Mouse (Mus musculus) thymus, adult 2 months (tissue): ENCODE results near the gene Nupr1. TPM values are rescaled to one million over a fixed set of nuclear protein-coding genes. Genes with fewer than 3 reads are reported as not detected.

Experiments used
- DNase-seq: peaks from one replicate; pipeline ENCODE4 v3.0.0; 2021
- H3K27ac ChIP-seq: fragments of 200-500 bp; 2 replicates; pipeline ENCODE4 v1.5.1; 2012; ENCODE audit warnings: low read length, control low read depth; ENCODE audit not compliant: control insufficient read depth, insufficient read depth
- H3K27me3 ChIP-seq: fragments of 200-500 bp; 2 replicates; pipeline ENCODE4 v1.6.1; 2012; ENCODE audit warnings: mild to moderate bottlenecking, low read length, moderate library complexity, mixed read lengths; ENCODE audit not compliant: control insufficient read depth, insufficient read depth
- H3K36me3 ChIP-seq: fragments of 200-500 bp; 2 replicates; pipeline ENCODE4 v1.6.1; 2012; ENCODE audit warnings: mild to moderate bottlenecking, low read length, moderate library complexity; ENCODE audit not compliant: control insufficient read depth, insufficient read depth
- H3K4me1 ChIP-seq: fragments of 200-500 bp; replicated peaks from 2 replicates; pipeline ENCODE4 v1.6.1; 2012; ENCODE audit warnings: low read length; ENCODE audit not compliant: control insufficient read depth, insufficient read depth
- H3K4me3 ChIP-seq: fragments of 200-500 bp; 2 replicates; pipeline ENCODE4 v1.5.1; 2012; ENCODE audit warnings: mild to moderate bottlenecking, low read length, control low read depth, moderate library complexity; ENCODE audit not compliant: control insufficient read depth, insufficient read depth
- CTCF ChIP-seq: fragments of 200-500 bp; IDR thresholded peaks from 2 replicates; pipeline ENCODE4 v1.5.1; 2012; ENCODE audit warnings: mild to moderate bottlenecking, control low read depth, low read length, moderate library complexity, borderline replicate concordance; ENCODE audit not compliant: control insufficient read depth, poor library complexity, insufficient read depth; ENCODE audit errors: extremely low read depth
- POLR2A ChIP-seq: fragments of 200-500 bp; IDR thresholded peaks from 2 replicates; pipeline ENCODE4 v1.6.1; 2012; ENCODE audit warnings: mild to moderate bottlenecking, low read length, control low read depth, moderate library complexity; ENCODE audit not compliant: control insufficient read depth, poor library complexity, insufficient read depth; ENCODE audit errors: extremely low read depth
- WGBS: fragments of 180-500 bp; shearing (Covaris S2); methylation state at CpG from one replicate; pipeline ENCODE4 v1.1.7; 2018; 5-methylcytosine and 5-hydroxymethylcytosine counted together
- polyA plus RNA-seq: library from polyadenylated mRNA; depleted of rRNA; stranded (reverse); fragments of >200 nt; gene quantifications from 2 replicates; pipeline ENCODE4 v1.2.3, GENCODE M21; 2012; rRNA removed

The Nupr1 gene
- polyA plus RNA-seq, 1 experiment: 7.1 TPM

DNA sequence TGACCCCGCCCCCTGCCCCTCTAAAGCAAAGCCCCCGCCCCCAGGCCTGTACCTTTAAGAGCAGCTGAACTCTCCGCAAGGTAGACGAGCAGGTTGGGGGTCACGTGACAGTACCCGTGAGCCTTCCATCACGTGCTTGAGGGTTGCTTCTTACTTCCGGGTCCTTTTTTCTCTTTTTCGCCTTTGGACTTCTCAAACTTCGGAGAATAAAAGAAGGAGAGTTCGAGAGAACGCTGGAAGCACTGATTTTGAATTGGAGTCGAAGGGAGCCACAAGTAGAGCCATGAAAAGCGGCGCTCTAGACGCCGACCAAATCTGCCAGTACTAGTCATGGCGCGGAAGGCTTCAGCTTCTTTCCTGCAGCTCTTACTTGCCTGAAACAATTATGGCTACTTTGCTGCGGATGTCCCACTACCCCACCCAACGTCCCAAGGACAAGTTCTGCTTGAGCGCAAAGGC lies 47.4 kb downstream of the Nupr1 start:
- H3K27ac ChIP-seq: peak overlapping the region; percentile 79
- H3K36me3 ChIP-seq: no peaks in the 10 kb centered on the region
- H3K4me1 ChIP-seq: peaks cover 24% of the 10 kb centered on the region
- no peaks in the 10 kb centered on the region for H3K27me3 ChIP-seq
- peak overlapping the region; percentile 81 for H3K4me3 ChIP-seq
- under 1% methylated on average over 22 of the region's 22 CpGs for WGBS
- no peak for TF ChIP-seq CTCF
- TF ChIP-seq POLR2A: 0 out of 2 replicates have a peak, but pooled peaks have one; percentile 23
- peak; percentile 85 for DNase-seq

- Histone ChIP-seq H3K36me3 (no peaks in the 10 kb centered on the region), H3K4me1 (peaks cover 24% of the 10 kb centered on the region), H3K4me3 (peak overlapping the region; percentile 81), H3K27me3 (no peaks in the 10 kb centered on the region), H3K27ac (no peak overlapping the region)
- 26% methylated on average over 20 of the region's 20 CpGs for WGBS
- TF ChIP-seq POLR2A (no peak), CTCF (no peak)
- DNase-seq: peak; percentile 23
Observed at GRCm38 (mm10) chr7:126582759-126583158, 47.9 kb downstream of the Nupr1 start.

GRCm38 (mm10) chr7:126581661-126582060 lies 49.0 kb downstream of the Nupr1 start:
- no peaks in the 10 kb centered on the region for H3K36me3 ChIP-seq
- 97% methylated on average over 6 of the region's 6 CpGs for WGBS
- H3K4me3 ChIP-seq: no peak overlapping the region
- peaks cover 24% of the 10 kb centered on the region for H3K4me1 ChIP-seq
- no peak overlapping the region for H3K27ac ChIP-seq
- H3K27me3 ChIP-seq: no peaks in the 10 kb centered on the region
- TF ChIP-seq POLR2A (no peak), CTCF (no peak)
- no peak for DNase-seq

DNA sequence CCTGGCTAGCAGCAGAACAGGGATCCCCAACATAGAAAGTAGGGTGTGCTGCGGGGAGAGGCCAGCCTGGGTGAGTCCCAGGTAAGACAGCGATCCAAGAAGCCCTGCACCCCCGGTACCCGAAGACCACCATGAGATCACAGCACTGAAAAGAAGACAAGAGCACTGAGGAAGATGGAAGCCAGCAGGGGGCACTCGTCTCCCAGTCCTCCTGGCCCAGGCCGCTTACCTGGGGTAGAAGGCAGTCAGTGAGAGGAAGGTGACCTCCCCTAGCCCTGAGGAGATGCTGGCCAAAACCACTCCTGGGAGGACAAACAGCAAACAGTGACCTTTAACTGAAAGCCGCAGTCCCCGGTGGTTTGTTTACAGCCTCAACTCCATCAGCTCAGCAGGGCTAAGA lies 51.5 kb downstream of the Nupr1 start:
- H3K27ac ChIP-seq: no peak overlapping the region
- H3K36me3 ChIP-seq: no peaks in the 10 kb centered on the region
- no peak overlapping the region for H3K4me3 ChIP-seq
- no peaks in the 10 kb centered on the region for H3K27me3 ChIP-seq
- DNase-seq: peak; percentile 57
- WGBS: 77% methylated on average over 8 of the region's 8 CpGs
- H3K4me1 ChIP-seq: peaks cover 7% of the 10 kb centered on the region
- TF ChIP-seq CTCF: peak; percentile 72; the same call in 1 of the 2 replicates
- no peak for TF ChIP-seq POLR2A

DNA sequence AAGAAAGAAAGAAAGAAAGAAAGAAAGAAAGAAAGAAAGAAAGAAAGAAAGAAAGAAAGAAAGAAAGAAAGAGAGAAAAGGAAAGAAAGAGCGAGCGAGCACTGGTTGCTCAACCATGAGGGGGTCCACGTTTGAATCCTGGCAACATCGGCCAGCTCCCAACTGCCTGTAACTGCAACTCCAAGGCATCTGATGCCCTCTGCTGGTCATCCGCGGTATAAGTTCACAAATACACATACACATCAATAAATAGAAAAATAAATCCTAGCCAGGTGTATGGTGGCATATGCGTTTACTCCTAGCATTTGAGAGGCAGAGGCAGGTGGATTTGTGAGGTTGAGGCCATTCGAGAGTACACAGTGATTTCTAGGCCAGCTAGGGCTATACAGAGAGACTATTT lies 53.7 kb downstream of the Nupr1 start:
- peaks cover under 1% of the 10 kb centered on the region; the same call in 1 of the 2 replicates for H3K36me3 ChIP-seq
- 84% methylated on average over 8 of the region's 8 CpGs for WGBS
- H3K4me3 ChIP-seq: no peak overlapping the region
- no peaks in the 10 kb centered on the region for H3K4me1 ChIP-seq
- no peaks in the 10 kb centered on the region for H3K27me3 ChIP-seq
- H3K27ac ChIP-seq: no peak overlapping the region
- DNase-seq: peak; percentile 55
- TF ChIP-seq POLR2A (no peak), CTCF (0 out of 2 replicates have a peak, but pooled peaks have one; percentile 36)

Other genes with a start within 250 kb of the Nupr1 start
- 24.3 and 28.6 TPM in 2 replicates for gene Nfatc2ip, start 234.1 kb downstream of the Nupr1 start, polyA plus RNA-seq
- 10.8 and 11.6 TPM in 2 replicates for gene Cd19, start 216.0 kb downstream of the Nupr1 start, polyA plus RNA-seq
- gene Rabep2, start 202.1 kb downstream of the Nupr1 start, polyA plus RNA-seq: 26.1 and 27.6 TPM in 2 replicates
- gene Atp2a1, start 167.8 kb downstream of the Nupr1 start, polyA plus RNA-seq: 3.2 and 5.2 TPM in 2 replicates
- 146 TPM in 2 replicates for gene Sh2b1, start 155.4 kb downstream of the Nupr1 start, polyA plus RNA-seq
- gene Tufm, start 143.5 kb downstream of the Nupr1 start, polyA plus RNA-seq: 127 and 134 TPM in 2 replicates
- 563 and 715 TPM in 2 replicates for gene Atxn2l, start 127.4 kb downstream of the Nupr1 start, polyA plus RNA-seq
- gene Eif3c, start 64.5 kb downstream of the Nupr1 start, polyA plus RNA-seq: 120 and 126 TPM in 2 replicates
- gene Apobr, start 45.9 kb downstream of the Nupr1 start, polyA plus RNA-seq: 6.8 and 7.2 TPM in 2 replicates
- gene Cln3, start 45.0 kb downstream of the Nupr1 start, polyA plus RNA-seq: 90.6 and 141 TPM in 2 replicates
- gene Il27, start 35.9 kb downstream of the Nupr1 start, polyA plus RNA-seq: 1.8 and 3.0 TPM in 2 replicates
- gene Sgf29, start 18.4 kb upstream of the Nupr1 start, polyA plus RNA-seq: 72.9 and 99.6 TPM in 2 replicates
- gene Sult1a1, start 45.6 kb upstream of the Nupr1 start, polyA plus RNA-seq: 8.6 and 14.8 TPM in 2 replicates
- 45.6 and 51.3 TPM in 2 replicates for gene Bola2, start 64.5 kb upstream of the Nupr1 start, polyA plus RNA-seq
- 34.6 and 36.7 TPM in 2 replicates for gene Slx1b, start 64.9 kb upstream of the Nupr1 start, polyA plus RNA-seq
- 2,939 and 3,162 TPM in 2 replicates for gene Coro1a, start 76.9 kb upstream of the Nupr1 start, polyA plus RNA-seq
- 130 and 131 TPM in 2 replicates for gene Mapk3, start 128.7 kb upstream of the Nupr1 start, polyA plus RNA-seq
- 15.7 and 106 TPM in 2 replicates for gene Gdpd3, start 135.5 kb upstream of the Nupr1 start, polyA plus RNA-seq
- 622 and 685 TPM in 2 replicates for gene Ypel3, start 146.1 kb upstream of the Nupr1 start, polyA plus RNA-seq
- gene Tbx6, start 150.6 kb upstream of the Nupr1 start, polyA plus RNA-seq: 25.0 and 37.9 TPM in 2 replicates
- gene Ppp4c, start 161.6 kb upstream of the Nupr1 start, polyA plus RNA-seq: 460 and 482 TPM in 2 replicates
- 2.9 and 3.3 TPM in 2 replicates for gene Fam57b, start 166.8 kb upstream of the Nupr1 start, polyA plus RNA-seq
- not detected in 2 replicates for gene 4930451I11Rik, start 200.8 kb upstream of the Nupr1 start, polyA plus RNA-seq
- 0.12 and 0.13 TPM in 2 replicates for gene Doc2a, start 216.6 kb upstream of the Nupr1 start, polyA plus RNA-seq
- 18.7 and 24.6 TPM in 2 replicates for gene Hirip3, start 231.1 kb upstream of the Nupr1 start, polyA plus RNA-seq
- 120 and 122 TPM in 2 replicates for gene Ino80e, start 231.5 kb upstream of the Nupr1 start, polyA plus RNA-seq